Mouse (Mus musculus): ENCODE data around the gene Mybpc3. TPM values are rescaled to one million over a fixed set of nuclear protein-coding genes. Genes with fewer than 3 reads are reported as not detected.

The Mybpc3 gene
- polyA plus RNA-seq, 1 experiment from 2014 or later: 806 TPM

DNA sequence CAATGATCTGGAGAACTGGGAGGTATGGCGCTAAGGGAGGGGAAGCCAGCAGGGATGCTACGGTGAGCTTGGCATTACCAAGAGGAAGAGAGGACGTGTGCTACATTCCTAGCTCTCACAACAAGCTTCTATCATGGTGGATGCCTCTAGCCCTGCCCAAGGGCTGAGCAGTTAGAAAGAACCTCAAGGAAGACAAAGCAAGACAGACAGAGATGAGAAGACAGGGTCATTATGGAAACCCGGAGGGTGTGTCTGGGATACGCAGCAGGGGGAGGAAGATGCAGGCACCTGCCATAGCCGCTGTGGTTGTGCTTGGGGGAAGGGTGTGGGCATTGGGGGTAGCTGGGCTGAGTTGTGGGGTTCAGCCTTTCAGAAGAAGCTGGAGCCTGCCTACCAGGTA, 5.6 kb downstream of the Mybpc3 start:
- Histone ChIP-seq H3K4me1 (peaks cover 69% of the 10 kb centered on the region), H3K27ac (replicated peaks) (peak overlapping the region; percentile 17; the same call in 1 of the 2 replicates)

DNA sequence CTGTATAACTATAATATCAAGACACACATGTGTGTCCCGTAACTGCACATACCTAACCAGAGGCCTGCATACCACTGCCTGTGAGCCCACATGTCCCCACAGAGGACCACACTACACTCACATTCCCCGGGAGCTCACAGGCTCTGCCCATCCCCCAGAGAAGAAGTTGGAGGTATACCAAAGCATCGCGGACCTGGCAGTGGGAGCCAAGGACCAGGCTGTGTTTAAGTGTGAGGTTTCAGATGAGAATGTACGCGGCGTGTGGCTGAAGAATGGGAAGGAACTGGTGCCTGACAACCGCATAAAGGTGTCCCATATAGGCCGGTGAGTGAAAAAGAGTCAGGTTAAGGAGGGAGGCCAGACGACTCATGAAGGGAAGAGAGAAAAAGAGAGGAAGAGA, 7.2 kb downstream of the Mybpc3 start:
- Histone ChIP-seq H3K9ac (peak overlapping the region; percentile 5), H3K36me3 (peaks cover 100% of the 10 kb centered on the region), H3K9me3 (no peaks in the 10 kb centered on the region), H3K27me3 (replicated peaks) (no peaks in the 10 kb centered on the region), H3K4me1 (peaks cover 81% of the 10 kb centered on the region), H3K27ac (replicated peaks) (no peak overlapping the region), H3K4me3 (0 out of 2 replicates have a peak overlapping the region, but pooled peaks have one; percentile 75), H3K4me2 (peak overlapping the region; percentile 81)
- 70% methylated on average over 10 of the region's 10 CpGs for WGBS
- ATAC-seq (ENCODE audit: extremely low read depth, insufficient number of reproducible peaks, low FRiP score, low TSS enrichment): no peak

More for the DNA sequence above, 5.6 kb downstream of the Mybpc3 start:
- 68% methylated on average over 6 of the region's 6 CpGs for WGBS
- no peak for ATAC-seq (ENCODE audit: extremely low read depth, insufficient number of reproducible peaks, low FRiP score, low TSS enrichment)
- Histone ChIP-seq H3K9me3 (no peaks in the 10 kb centered on the region), H3K4me2 (peak overlapping the region; percentile 81), H3K4me3 (peak overlapping the region; percentile 75), H3K27me3 (replicated peaks) (no peaks in the 10 kb centered on the region), H3K9ac (peak overlapping the region; percentile 95), H3K36me3 (peaks cover 94% of the 10 kb centered on the region)

DNA sequence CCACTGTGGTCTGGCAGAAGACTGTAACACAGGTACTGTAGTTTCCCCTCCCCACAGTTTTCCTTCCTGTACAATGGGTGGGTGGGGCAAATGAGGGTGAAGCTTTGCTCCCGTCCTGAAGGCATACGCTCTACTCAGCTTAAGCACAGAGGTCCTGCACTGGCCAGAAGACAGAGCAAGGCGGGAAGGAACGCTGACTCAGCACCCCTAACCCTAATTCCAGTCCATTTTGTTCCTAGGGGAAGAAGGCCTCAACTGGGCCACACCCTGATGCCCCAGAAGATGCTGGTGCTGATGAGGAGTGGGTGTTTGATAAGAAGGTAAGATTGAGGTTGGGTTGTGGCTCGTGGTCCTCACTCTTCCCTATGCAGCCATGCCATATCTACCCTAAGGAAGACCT, 10.8 kb downstream of the Mybpc3 start:
- Histone ChIP-seq H3K4me3 (no peak overlapping the region), H3K9me3 (no peaks in the 10 kb centered on the region), H3K27me3 (replicated peaks) (no peaks in the 10 kb centered on the region), H3K4me2 (no peak overlapping the region), H3K27ac (replicated peaks) (no peak overlapping the region), H3K36me3 (peaks cover 100% of the 10 kb centered on the region), H3K9ac (peak overlapping the region; percentile 19; the same call in 1 of the 2 replicates), H3K4me1 (peaks cover 79% of the 10 kb centered on the region)
- ATAC-seq (ENCODE audit: extremely low read depth, insufficient number of reproducible peaks, low FRiP score, low TSS enrichment): no peak
- WGBS: 61% methylated on average over 5 of the region's 5 CpGs

DNA sequence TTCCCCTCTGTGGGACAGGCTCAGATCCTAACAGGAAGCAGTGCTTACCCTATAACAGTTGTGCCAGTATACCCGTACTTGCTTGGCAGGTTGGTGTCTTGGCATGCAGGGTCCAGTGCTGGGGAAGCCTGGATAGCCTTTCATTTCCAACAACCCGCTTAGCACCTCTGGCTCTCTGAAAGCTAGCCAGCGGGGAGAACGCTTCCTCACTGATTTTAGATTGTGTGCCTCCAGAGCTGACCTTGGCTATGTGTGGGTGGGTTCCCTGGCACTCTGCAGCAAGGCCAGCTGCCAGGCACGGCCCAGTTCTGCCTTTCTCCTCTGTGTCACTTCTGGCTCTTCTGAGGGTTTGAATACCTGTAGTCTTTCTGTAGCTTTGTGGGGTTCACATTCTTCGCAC, 12.2 kb downstream of the Mybpc3 start:
- Histone ChIP-seq H3K4me2 (no peak overlapping the region), H3K9me3 (no peaks in the 10 kb centered on the region), H3K9ac (peak overlapping the region; percentile 45; the same call in 1 of the 2 replicates), H3K27ac (replicated peaks) (peak overlapping the region; percentile 59), H3K27me3 (replicated peaks) (no peaks in the 10 kb centered on the region), H3K4me3 (no peak overlapping the region), H3K36me3 (peaks cover 100% of the 10 kb centered on the region), H3K4me1 (peaks cover 68% of the 10 kb centered on the region)
- WGBS: 65% methylated on average over 6 of the region's 6 CpGs
- no peak for ATAC-seq (ENCODE audit: extremely low read depth, insufficient number of reproducible peaks, low FRiP score, low TSS enrichment)

DNA sequence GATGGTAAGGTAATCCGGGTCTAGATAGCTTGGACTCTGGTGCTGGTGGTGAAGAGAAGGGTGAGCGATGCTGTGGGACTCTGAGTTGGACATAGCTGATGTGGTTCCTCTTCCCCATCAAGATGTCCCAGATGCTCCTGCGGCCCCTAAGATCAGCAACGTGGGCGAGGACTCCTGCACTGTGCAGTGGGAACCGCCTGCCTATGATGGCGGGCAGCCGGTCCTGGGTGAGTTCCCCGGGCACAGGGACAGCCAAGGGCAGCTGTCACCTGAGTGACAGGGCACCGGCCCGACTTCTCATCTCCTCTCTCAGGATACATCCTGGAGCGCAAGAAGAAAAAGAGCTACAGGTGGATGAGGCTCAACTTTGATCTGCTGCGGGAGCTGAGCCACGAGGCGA, 13.3 kb downstream of the Mybpc3 start:
- no peaks in the 10 kb centered on the region for H3K9me3 ChIP-seq

DNA sequence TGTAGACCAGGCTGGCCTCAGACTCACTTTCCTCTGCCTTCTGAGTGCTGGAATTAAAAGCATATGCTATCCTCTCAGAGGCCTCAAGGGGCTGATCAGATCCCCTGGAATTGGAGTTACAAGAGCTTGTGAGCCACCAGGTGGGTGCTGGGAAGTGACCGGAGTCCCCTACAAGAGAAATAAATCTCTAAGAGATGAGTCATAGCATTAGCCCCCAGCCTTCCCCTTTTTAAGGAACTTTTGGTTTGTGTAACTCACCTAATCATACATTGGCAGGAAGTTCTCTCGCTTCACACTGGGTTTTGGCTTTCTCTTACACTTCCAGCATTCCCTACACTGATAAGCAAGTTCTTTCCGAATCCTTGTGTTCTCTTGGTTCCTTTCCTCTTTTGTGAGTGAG, 14.1 kb downstream of the Mybpc3 start:
- ATAC-seq (ENCODE audit: extremely low read depth, insufficient number of reproducible peaks, low FRiP score, low TSS enrichment): no peak
- Histone ChIP-seq H3K9me3 (no peaks in the 10 kb centered on the region), H3K27me3 (replicated peaks) (no peaks in the 10 kb centered on the region), H3K27ac (replicated peaks) (peak overlapping the region; percentile 59), H3K4me3 (no peak overlapping the region), H3K4me1 (peaks cover 63% of the 10 kb centered on the region), H3K4me2 (no peak overlapping the region), H3K36me3 (peaks cover 100% of the 10 kb centered on the region), H3K9ac (peak overlapping the region; percentile 12; the same call in 1 of the 2 replicates)
- 46% methylated on average over 3 of the region's 3 CpGs for WGBS

More for the DNA sequence above, 13.3 kb downstream of the Mybpc3 start:
- H3K9ac ChIP-seq: no peak overlapping the region; the same call in 1 of the 2 replicates
- H3K36me3 ChIP-seq: peaks cover 100% of the 10 kb centered on the region
- H3K27ac ChIP-seq (replicated peaks): peak overlapping the region; percentile 59
- peaks cover 64% of the 10 kb centered on the region for H3K4me1 ChIP-seq
- H3K4me2 ChIP-seq: no peak overlapping the region
- 84% methylated on average over 15 of the region's 15 CpGs for WGBS
- no peaks in the 10 kb centered on the region for H3K27me3 ChIP-seq (replicated peaks)
- H3K4me3 ChIP-seq: no peak overlapping the region
- no peak for ATAC-seq (ENCODE audit: extremely low read depth, insufficient number of reproducible peaks, low FRiP score, low TSS enrichment)

DNA sequence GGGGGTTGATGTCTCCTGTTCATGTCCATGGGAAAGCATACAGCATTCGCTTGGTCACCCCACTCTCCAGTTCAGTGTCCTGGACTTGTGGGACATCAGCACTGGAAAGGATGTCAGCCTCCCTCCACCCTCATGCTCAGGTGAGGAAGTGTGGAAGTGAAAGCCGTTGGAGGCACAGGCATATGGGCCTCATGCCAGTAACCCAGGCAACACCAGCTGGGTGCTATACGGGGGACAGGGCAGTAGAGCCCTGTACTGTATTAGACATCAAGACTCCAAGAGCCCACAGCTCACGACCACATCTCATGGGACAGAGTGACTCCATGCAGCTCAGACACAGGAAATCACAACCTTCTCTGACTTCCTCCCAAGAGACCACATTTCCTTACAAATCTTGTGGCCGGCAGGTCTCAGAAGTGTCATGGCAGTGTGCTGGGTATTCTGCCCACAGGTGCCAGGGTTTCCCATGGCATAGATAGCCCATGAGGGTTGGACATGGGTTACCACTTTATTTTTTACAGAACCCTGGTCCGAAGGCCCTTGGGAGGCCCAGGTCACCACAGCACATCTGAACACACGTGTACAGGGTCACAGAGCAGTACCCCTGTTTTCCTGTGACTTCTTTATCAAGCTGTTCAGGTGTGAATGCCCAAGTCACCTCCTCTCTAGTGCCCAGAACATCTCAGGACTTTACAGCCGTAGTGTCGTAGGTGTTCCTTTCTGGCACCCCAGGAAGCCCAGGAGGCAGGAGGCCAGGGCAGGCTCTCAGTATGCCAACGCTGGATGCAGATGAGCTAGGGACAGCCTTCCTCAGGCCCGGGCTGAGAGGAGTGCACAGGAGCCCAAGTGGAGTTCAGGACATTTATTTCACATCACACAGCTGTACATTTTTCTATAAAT, 18.8 kb downstream of the Mybpc3 start:
- H3K36me3 ChIP-seq: peaks cover 70% of the 10 kb centered on the region
- peak overlapping the region; percentile 36; the same call in 1 of the 2 replicates for H3K27ac ChIP-seq (replicated peaks)
- 66% methylated on average over 11 of the region's 11 CpGs for WGBS

DNA sequence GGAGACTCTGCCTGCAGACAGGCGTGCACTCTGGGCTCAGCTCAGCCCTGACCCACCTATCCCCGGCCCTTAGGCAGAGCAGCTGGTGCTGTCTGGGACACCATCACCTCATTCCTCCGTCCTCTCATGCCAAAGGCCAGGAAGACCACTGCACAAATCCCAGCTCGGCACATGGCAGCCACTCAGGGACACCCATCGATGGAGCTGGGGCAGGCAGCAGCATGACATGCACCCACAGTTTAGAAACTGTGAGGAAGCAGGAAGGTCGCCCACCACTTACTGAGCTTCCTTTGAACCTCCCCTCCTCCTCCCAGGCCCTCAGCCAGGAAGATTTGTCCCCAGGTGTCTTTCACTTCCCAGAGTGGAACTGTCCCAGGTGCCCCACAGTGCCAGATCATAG, 19.5 kb downstream of the Mybpc3 start:
- H3K4me3 ChIP-seq: no peak overlapping the region
- no peak overlapping the region for H3K4me2 ChIP-seq
- ATAC-seq (ENCODE audit: extremely low read depth, insufficient number of reproducible peaks, low FRiP score, low TSS enrichment): no peak
- H3K9ac ChIP-seq: no peak overlapping the region; the same call in 1 of the 2 replicates
- H3K36me3 ChIP-seq: peaks cover 65% of the 10 kb centered on the region
- no peaks in the 10 kb centered on the region for H3K27me3 ChIP-seq (replicated peaks)
- H3K9me3 ChIP-seq: no peaks in the 10 kb centered on the region
- peaks cover 27% of the 10 kb centered on the region for H3K4me1 ChIP-seq
- WGBS: 58% methylated on average over 6 of the region's 6 CpGs
- H3K27ac ChIP-seq (replicated peaks): peak overlapping the region; percentile 36; the same call in 1 of the 2 replicates

More for the DNA sequence above, 18.8 kb downstream of the Mybpc3 start:
- 0 out of 2 replicates have a peak overlapping the region, but pooled peaks have one; percentile 15 for H3K9ac ChIP-seq
- ATAC-seq (ENCODE audit: extremely low read depth, insufficient number of reproducible peaks, low FRiP score, low TSS enrichment): no peak
- no peaks in the 10 kb centered on the region for H3K9me3 ChIP-seq
- no peak overlapping the region for H3K4me3 ChIP-seq
- no peaks in the 10 kb centered on the region for H3K27me3 ChIP-seq (replicated peaks)
- H3K4me1 ChIP-seq: peaks cover 35% of the 10 kb centered on the region
- H3K4me2 ChIP-seq: no peak overlapping the region

DNA sequence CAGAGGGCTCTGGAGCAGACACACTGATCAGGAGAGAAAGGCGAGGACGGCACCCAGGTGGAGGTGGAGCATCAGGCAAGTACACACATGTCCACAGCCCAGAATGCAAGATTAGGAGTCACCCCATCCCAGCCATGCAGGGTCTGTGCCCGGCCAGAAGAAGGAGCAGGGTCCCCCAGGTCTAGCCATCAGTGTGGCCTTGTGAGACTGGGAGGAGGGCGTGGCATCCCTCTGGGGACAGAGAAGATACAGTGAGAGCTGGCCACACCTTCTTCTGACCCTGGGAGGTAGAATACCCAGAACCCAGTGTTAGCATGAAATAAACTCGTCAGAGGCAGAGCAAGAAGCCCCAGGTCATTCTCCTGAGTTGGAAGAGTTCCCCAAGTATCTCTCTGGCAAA, 21.4 kb downstream of the Mybpc3 start:
- Histone ChIP-seq H3K9me3 (no peaks in the 10 kb centered on the region), H3K4me2 (no peak overlapping the region), H3K36me3 (peaks cover 61% of the 10 kb centered on the region), H3K4me3 (no peak overlapping the region), H3K9ac (no peak overlapping the region), H3K27ac (replicated peaks) (peak overlapping the region; percentile 45; the same call in 1 of the 2 replicates), H3K4me1 (peaks cover 22% of the 10 kb centered on the region), H3K27me3 (replicated peaks) (no peaks in the 10 kb centered on the region)
- 57% methylated on average over 5 of the region's 5 CpGs for WGBS
- ATAC-seq (ENCODE audit: extremely low read depth, insufficient number of reproducible peaks, low FRiP score, low TSS enrichment): no peak

DNA sequence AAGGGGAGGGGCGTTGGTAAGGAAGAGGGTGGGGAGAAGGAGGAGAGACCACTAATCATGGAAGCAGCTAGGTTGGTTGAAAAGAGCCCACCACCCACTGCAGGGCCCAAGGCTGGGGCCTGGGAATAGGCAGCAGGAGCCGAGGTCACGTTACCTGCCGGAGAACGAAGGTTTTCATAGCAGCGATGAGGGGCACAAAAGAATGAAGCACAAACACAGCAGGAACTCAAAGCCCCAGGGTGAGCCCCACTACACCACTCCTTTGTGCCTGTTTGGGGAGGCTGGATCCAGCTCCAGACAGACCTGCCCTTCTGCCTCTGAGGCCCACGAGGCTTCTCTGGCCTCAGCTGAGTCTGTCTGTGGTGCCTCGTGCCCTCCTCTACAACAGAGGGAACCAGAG, 21.8 kb downstream of the Mybpc3 start:
- Histone ChIP-seq H3K4me2 (no peak overlapping the region), H3K9me3 (no peaks in the 10 kb centered on the region), H3K4me3 (no peak overlapping the region), H3K27me3 (replicated peaks) (no peaks in the 10 kb centered on the region), H3K36me3 (peaks cover 60% of the 10 kb centered on the region), H3K27ac (replicated peaks) (0 out of 2 replicates have a peak overlapping the region, but pooled peaks have one; percentile 45), H3K4me1 (peaks cover 21% of the 10 kb centered on the region), H3K9ac (no peak overlapping the region)
- ATAC-seq (ENCODE audit: extremely low read depth, insufficient number of reproducible peaks, low FRiP score, low TSS enrichment): no peak
- 78% methylated on average over 8 of the region's 8 CpGs for WGBS

DNA sequence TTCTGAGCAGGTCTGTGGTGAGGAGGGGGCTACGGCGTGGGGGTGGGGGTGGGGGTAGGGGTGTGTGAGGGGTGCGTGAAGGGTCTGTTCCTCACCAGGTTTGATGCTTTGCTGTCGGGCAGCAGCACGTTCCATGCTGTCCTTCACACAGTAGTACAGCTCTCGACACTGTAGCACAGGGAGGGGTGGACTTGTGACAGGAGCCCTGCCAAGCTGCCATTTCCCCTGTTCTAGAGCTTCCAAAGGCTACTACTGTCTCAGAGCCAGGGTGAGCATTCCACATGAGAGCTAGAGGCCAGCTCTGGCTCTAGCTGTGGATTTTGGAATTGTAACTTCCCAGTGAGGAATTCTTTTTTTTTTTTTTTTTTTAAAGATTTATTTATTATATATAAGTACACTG, 25.0 kb downstream of the Mybpc3 start:
- peaks cover 36% of the 10 kb centered on the region for H3K36me3 ChIP-seq
- no peak overlapping the region for H3K27ac ChIP-seq (replicated peaks)
- 79% methylated on average over 6 of the region's 6 CpGs for WGBS
- no peaks in the 10 kb centered on the region for H3K27me3 ChIP-seq (replicated peaks)
- H3K4me2 ChIP-seq: no peak overlapping the region
- no peaks in the 10 kb centered on the region for H3K9me3 ChIP-seq
- H3K9ac ChIP-seq: no peak overlapping the region
- no peak for ATAC-seq (ENCODE audit: extremely low read depth, insufficient number of reproducible peaks, low FRiP score, low TSS enrichment)
- H3K4me3 ChIP-seq: no peak overlapping the region
- 0 out of 2 replicates have a peak, but pooled peaks cover 4% of the 10 kb centered on the region for H3K4me1 ChIP-seq

Measured in heart, embryonic 13.5 days (tissue).